Mouse (Mus musculus) thymus, adult 2 months (tissue): Measurements from ENCODE around the gene Gan. TPM values are rescaled to one million over a fixed set of nuclear protein-coding genes. Genes with fewer than 3 reads are reported as not detected.
A peak's percentile ranks its signal among the peaks of the same experiment; 100 is the strongest.

Experiments
- DNase-seq: peaks from one replicate; pipeline ENCODE4 v3.0.0; 2021
- H3K27ac ChIP-seq: fragments of 200-500 bp; 2 replicates; pipeline ENCODE4 v1.5.1; 2012; ENCODE audit warnings: low read length, control low read depth; ENCODE audit not compliant: control insufficient read depth, insufficient read depth
- H3K27me3 ChIP-seq: fragments of 200-500 bp; 2 replicates; pipeline ENCODE4 v1.6.1; 2012; ENCODE audit warnings: mild to moderate bottlenecking, low read length, moderate library complexity, mixed read lengths; ENCODE audit not compliant: control insufficient read depth, insufficient read depth
- H3K36me3 ChIP-seq: fragments of 200-500 bp; 2 replicates; pipeline ENCODE4 v1.6.1; 2012; ENCODE audit warnings: mild to moderate bottlenecking, low read length, moderate library complexity; ENCODE audit not compliant: control insufficient read depth, insufficient read depth
- H3K4me1 ChIP-seq: fragments of 200-500 bp; replicated peaks from 2 replicates; pipeline ENCODE4 v1.6.1; 2012; ENCODE audit warnings: low read length; ENCODE audit not compliant: control insufficient read depth, insufficient read depth
- H3K4me3 ChIP-seq: fragments of 200-500 bp; 2 replicates; pipeline ENCODE4 v1.5.1; 2012; ENCODE audit warnings: mild to moderate bottlenecking, low read length, control low read depth, moderate library complexity; ENCODE audit not compliant: control insufficient read depth, insufficient read depth
- CTCF ChIP-seq: fragments of 200-500 bp; IDR thresholded peaks from 2 replicates; pipeline ENCODE4 v1.5.1; 2012; ENCODE audit warnings: mild to moderate bottlenecking, control low read depth, low read length, moderate library complexity, borderline replicate concordance; ENCODE audit not compliant: control insufficient read depth, poor library complexity, insufficient read depth; ENCODE audit errors: extremely low read depth
- POLR2A ChIP-seq: fragments of 200-500 bp; IDR thresholded peaks from 2 replicates; pipeline ENCODE4 v1.6.1; 2012; ENCODE audit warnings: mild to moderate bottlenecking, low read length, control low read depth, moderate library complexity; ENCODE audit not compliant: control insufficient read depth, poor library complexity, insufficient read depth; ENCODE audit errors: extremely low read depth
- WGBS: fragments of 180-500 bp; shearing (Covaris S2); methylation state at CpG from one replicate; pipeline ENCODE4 v1.1.7; 2018; 5-methylcytosine and 5-hydroxymethylcytosine counted together
- polyA plus RNA-seq: library from polyadenylated mRNA; depleted of rRNA; stranded (reverse); fragments of >200 nt; gene quantifications from 2 replicates; pipeline ENCODE4 v1.2.3, GENCODE M21; 2012

Gene Gan
- polyA plus RNA-seq, 1 experiment: 6.3 TPM

DNA sequence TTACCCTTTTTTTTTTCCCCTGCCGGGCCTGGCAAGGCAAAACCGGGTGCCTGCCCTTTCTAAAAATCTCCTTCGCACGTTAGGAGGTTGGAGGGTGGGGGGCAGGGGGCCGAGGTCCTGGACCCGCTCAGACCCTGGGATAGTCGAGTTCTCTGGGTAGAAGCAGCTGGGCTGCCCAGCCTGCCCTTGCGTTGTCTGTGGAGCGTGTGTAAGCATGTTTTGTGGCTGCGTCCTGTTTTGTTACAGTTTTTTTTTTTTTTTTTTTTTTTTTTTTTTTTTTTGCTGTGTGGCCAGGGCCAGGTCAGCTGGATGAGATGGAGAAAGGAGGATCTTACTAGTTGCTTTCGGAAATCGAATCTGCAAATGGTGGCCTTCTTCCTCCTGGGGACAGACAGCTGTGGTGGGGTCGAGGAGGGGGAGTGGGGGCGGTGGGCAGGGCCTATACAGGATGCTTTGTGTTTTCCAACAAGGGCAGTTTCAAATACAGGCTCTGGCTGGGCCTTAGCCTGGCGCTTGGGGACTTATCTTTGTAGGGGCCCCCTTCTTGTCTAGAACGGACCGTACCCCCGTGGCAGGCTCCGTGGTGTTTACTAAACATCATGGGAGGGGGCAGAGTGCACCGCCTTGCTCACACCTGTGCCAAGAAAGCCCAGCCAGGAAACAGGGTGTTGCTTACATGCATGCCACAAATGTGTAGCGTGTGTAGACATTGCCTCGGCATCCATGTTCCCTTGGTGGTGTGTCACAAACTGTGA lies 100.1 kb downstream of the Gan start:
- Histone ChIP-seq H3K4me1 (peaks cover 45% of the 10 kb centered on the region), H3K27ac (peak overlapping the region; percentile 83), H3K27me3 (no peaks in the 10 kb centered on the region), H3K36me3 (no peaks in the 10 kb centered on the region), H3K4me3 (peak overlapping the region; percentile 99)
- under 1% methylated on average over 22 of the region's 22 CpGs for WGBS
- DNase-seq: peak; percentile 65
- TF ChIP-seq CTCF (no peak), POLR2A (no peak)

- peak; percentile 19 for DNase-seq
- H3K4me3 ChIP-seq: peak overlapping the region; percentile 99
- TF ChIP-seq CTCF (no peak), POLR2A (no peak)
- peak overlapping the region; percentile 83 for H3K27ac ChIP-seq
- no peaks in the 10 kb centered on the region for H3K36me3 ChIP-seq
- WGBS: 3% methylated on average over 6 of the region's 6 CpGs
- H3K27me3 ChIP-seq: no peaks in the 10 kb centered on the region
- peaks cover 51% of the 10 kb centered on the region for H3K4me1 ChIP-seq
These were observed 100.7 kb downstream of the Gan start for GRCm38 (mm10) chr8:117258576-117259040.

- H3K27ac ChIP-seq: no peak overlapping the region
- no peaks in the 10 kb centered on the region for H3K27me3 ChIP-seq
- 76% methylated on average over 11 of the region's 11 CpGs for WGBS
- H3K4me3 ChIP-seq: peak overlapping the region; percentile 99
- TF ChIP-seq POLR2A (no peak), CTCF (no peak)
- H3K4me1 ChIP-seq: peaks cover 53% of the 10 kb centered on the region
- H3K36me3 ChIP-seq: no peaks in the 10 kb centered on the region
- DNase-seq: no peak
These were observed 101.6 kb downstream of the Gan start for GRCm38 (mm10) chr8:117259431-117260001.

- TF ChIP-seq CTCF (no peak), POLR2A (no peak)
- no peaks in the 10 kb centered on the region for H3K27me3 ChIP-seq
- peak overlapping the region; percentile 11; the same call in 1 of the 2 replicates for H3K4me3 ChIP-seq
- H3K4me1 ChIP-seq: peaks cover 57% of the 10 kb centered on the region
- H3K36me3 ChIP-seq: no peaks in the 10 kb centered on the region
- DNase-seq: no peak
- peak overlapping the region; percentile 58; the same call in 1 of the 2 replicates for H3K27ac ChIP-seq
- WGBS: 61% methylated on average over 14 of the region's 14 CpGs
These were observed 102.4 kb downstream of the Gan start for GRCm38 (mm10) chr8:117260234-117260929.

DNA sequence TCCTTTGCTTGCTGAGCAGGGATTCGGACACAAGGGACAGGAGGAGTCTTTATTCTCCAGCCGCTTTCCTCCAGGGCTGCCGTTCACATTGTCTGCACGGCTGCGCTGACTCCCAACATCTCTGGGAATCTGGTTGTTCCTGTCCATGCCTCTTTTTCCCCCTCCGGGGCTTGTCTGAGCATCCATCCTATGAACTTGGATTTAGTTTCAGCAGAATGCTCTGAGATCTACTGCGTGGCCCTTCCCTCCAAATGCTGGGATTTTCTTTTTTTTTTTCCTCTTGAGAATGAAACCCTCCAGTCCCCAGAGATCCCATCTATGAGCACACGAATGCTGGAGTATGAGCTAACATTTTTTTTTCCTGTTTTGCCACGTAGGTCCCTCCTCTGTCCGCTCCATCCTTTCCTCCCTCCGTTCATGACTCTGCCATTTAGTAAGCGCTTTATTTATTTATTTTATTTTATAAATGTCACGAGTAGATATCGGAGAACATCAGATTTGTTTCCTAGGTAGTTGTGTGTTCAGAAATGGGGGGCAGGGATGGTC lies 103.1 kb downstream of the Gan start:
- DNase-seq: no peak
- no peaks in the 10 kb centered on the region for H3K36me3 ChIP-seq
- H3K27ac ChIP-seq: 0 out of 2 replicates have a peak overlapping the region, but pooled peaks have one; percentile 11
- 84% methylated on average over 14 of the region's 14 CpGs for WGBS
- no peak overlapping the region for H3K4me3 ChIP-seq
- peaks cover 56% of the 10 kb centered on the region for H3K4me1 ChIP-seq
- TF ChIP-seq CTCF (no peak), POLR2A (no peak)
- H3K27me3 ChIP-seq: no peaks in the 10 kb centered on the region

GRCm38 (mm10) chr8:117261702-117262101 lies 103.8 kb downstream of the Gan start:
- no peaks in the 10 kb centered on the region for H3K36me3 ChIP-seq
- peaks cover 54% of the 10 kb centered on the region for H3K4me1 ChIP-seq
- H3K27me3 ChIP-seq: no peaks in the 10 kb centered on the region
- DNase-seq: peak; percentile 44
- no peak overlapping the region for H3K4me3 ChIP-seq
- no peak overlapping the region; the same call in 1 of the 2 replicates for H3K27ac ChIP-seq
- WGBS: 26% methylated on average over 9 of the region's 9 CpGs
- TF ChIP-seq POLR2A (no peak), CTCF (no peak)
